Mouse (Mus musculus): Measurements from ENCODE around the gene Neurl1a. TPM values are rescaled to one million over a fixed set of nuclear protein-coding genes. Genes with fewer than 3 reads are reported as not detected.
"Not testable (repeated sequence)": the region's sequence is repeated elsewhere in the genome, so short reads cannot be mapped to it uniquely, and the experiment has no call there.

Neurl1a gene
- 2.2 and 2.6 TPM in 2 replicates for polyA plus RNA-seq (2016; fragmentation: Nextera tagmentation; extraction: Ambion mirVana)

DNA sequence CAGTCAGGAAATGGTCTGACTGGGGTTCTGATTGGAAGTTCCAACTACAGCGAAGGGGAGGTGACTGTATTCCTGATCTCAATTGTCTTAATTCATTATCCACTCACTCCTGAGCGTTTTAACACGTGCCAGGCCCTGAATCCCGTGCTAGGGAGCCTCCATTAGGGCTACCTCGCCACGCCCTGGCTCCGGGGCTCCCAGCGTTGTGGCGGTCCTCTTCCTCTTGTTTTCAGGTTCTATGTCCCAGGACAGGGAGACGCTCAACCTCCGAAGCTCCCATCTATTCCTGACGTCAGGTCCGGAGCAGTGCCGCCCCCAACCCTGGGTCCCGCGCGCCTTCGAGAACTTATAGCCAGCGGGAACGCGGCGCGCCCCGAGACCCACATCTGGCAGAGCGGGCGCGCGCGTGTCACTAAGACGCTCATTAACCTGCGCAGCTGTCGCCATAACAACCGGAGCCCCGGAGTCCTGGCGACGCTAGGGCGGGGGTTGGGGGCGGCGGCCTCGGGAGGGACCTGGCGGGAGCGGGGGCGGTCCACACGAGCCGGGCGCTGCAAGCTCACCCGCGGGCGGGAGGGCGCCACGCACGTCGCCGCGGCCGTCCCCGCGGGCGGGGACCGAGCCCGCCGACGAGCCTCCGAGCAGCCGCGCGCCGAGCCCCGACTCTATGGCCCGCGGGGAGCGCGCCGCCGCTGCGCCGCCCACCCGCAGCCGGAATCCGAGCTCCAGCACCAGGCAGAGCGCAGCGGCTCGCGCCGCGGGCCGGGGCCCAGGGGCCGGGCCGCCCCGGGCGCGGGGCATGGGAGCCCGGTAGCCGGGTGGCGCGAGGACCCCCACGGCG, at the start of gene Neurl1a:
Gene Neurl1a, plus strand, starts transcription at position 390 of the 841 bp plus-strand sequence.
- Histone ChIP-seq H3K27ac (no peak within 1 kb of the TSS), H3K36me3 (no peaks in the 10 kb centered on the region), H3K4me2 (peak within 1 kb of the TSS; percentile 79), H3K4me1 (peaks cover 9% of the 10 kb centered on the region; the same call in 1 of the 2 replicates), H3K9me3 (replicated peaks) (no peaks in the 10 kb centered on the region), H3K27me3 (replicated peaks) (peaks cover 82% of the 10 kb centered on the region), H3K9ac (peak within 1 kb of the TSS; percentile 38; the same call in 1 of the 2 replicates), H3K4me3 (peak within 1 kb of the TSS; percentile 59)
- WGBS (ENCODE audit: insufficient replicate concordance) = under 1% methylated on average over 82 of the region's 98 CpGs
- peak; percentile 27; the same call in 1 of the 2 replicates for ATAC-seq

DNA sequence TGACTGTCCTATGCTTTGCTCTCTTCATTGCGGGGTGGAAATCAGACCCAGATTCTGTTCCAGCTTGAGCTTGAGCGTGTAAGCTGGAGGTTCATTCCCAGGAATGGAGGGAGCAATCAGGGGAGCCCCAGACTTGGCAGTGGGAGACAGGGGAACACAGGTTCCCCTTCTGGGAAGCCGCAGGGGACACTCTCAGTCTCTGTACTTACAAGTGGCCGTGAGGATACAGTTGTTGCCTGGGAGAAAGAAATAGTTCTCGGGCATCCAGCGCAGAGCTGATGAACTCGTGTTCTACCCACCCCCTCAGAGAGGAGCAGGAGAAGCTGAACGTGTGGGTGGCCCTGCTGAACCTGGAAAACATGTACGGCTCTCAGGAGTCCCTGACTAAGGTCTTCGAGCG, 49.8 kb upstream of the Neurl1a start:
- Histone ChIP-seq H3K27me3 (replicated peaks) (no peaks in the 10 kb centered on the region), H3K4me2 (no peak overlapping the region), H3K4me1 (peaks cover 11% of the 10 kb centered on the region; the same call in 1 of the 2 replicates), H3K27ac (no peak overlapping the region), H3K9me3 (replicated peaks) (no peaks in the 10 kb centered on the region), H3K9ac (no peak overlapping the region), H3K36me3 (peaks cover 96% of the 10 kb centered on the region), H3K4me3 (no peak overlapping the region)
- 83% methylated on average over 11 of the region's 11 CpGs for WGBS (ENCODE audit: insufficient replicate concordance)
- no peak for ATAC-seq

DNA sequence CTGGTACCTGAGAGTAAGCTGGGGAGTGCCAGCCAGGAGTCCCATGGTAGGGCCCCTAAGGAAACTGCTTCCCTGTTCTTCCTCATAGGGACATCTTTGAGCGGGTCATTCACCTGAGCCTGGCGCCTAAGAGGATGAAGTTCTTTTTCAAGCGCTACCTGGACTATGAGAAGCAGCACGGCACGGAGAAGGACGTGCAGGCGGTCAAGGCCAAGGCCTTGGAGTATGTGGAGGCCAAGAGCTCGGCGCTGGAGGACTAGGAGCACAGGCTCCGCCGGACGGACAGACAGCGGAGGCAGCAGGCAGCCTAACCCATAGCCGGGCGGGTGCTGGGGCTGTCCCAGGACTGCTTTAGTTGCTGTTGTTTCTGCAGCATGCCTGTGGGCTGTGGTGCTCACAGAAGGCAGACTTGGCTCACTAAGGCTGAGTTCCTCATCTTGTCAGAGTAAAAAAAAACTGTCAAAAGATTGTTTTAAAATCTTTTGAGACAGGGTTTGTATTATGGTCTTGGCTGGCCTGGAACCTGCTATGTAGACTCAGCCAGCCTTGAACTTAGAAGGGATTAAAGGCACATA, 48.0 kb upstream of the Neurl1a start:
- Histone ChIP-seq H3K9ac (no peak overlapping the region), H3K27ac (no peak overlapping the region), H3K4me3 (no peak overlapping the region), H3K4me1 (peaks cover 12% of the 10 kb centered on the region; the same call in 1 of the 2 replicates), H3K4me2 (no peak overlapping the region), H3K9me3 (replicated peaks) (no peaks in the 10 kb centered on the region), H3K27me3 (replicated peaks) (no peaks in the 10 kb centered on the region), H3K36me3 (peaks cover 85% of the 10 kb centered on the region)
- 86% methylated on average over 15 of the region's 15 CpGs for WGBS (ENCODE audit: insufficient replicate concordance)
- no peak for ATAC-seq

DNA sequence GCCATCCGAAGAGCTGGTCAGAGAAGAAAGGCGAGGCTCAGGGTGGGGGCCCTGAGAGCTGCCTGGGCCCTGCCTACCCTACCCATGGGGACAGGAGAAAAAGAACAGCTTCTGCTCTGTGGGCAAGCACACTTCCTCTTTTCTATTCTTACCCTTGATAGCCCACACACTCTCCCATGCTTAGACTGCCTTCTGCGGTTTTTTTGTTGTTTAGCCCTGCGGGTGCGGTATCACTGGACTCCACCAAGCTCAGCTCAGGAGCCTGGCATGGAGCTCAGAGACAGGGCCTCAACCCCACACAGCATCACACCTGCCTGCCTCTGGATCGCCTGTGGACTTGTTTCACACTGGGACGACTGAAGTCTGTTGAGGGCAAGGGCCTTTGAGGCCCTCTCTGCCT, 45.5 kb upstream of the Neurl1a start:
- no peaks in the 10 kb centered on the region for H3K9me3 ChIP-seq (replicated peaks)
- peaks cover 10% of the 10 kb centered on the region for H3K27me3 ChIP-seq (replicated peaks)
- ATAC-seq = peak; percentile 43; the same call in 1 of the 2 replicates
- H3K27ac ChIP-seq = no peak overlapping the region
- H3K36me3 ChIP-seq = peaks cover 59% of the 10 kb centered on the region
- 20% methylated on average over 7 of the region's 7 CpGs for WGBS (ENCODE audit: insufficient replicate concordance)
- no peak overlapping the region for H3K4me3 ChIP-seq
- H3K9ac ChIP-seq = no peak overlapping the region
- peaks cover 36% of the 10 kb centered on the region for H3K4me1 ChIP-seq
- no peak overlapping the region for H3K4me2 ChIP-seq

DNA sequence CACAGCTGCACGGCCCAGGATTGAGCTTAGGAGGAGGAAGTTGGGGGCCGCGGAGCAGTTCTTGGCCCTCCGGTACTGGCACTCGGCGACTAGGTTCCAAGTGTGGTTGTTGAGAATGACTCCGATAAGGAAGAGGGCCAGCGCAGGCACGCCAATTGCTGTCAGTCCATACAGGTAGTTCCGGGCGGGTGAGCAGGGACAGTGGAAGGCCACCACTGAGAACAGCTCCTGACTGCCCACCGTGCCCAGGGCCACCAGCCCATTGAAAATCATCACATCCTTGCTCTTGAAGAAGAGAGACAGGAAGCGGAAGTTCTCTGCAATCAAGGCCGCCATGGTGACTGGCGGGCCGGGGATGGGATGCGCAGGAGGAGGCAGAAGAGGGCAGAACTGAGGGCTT, 43.1 kb upstream of the Neurl1a start:
- Histone ChIP-seq H3K4me1 (peaks cover 41% of the 10 kb centered on the region), H3K9me3 (replicated peaks) (no peaks in the 10 kb centered on the region), H3K27me3 (replicated peaks) (peaks cover 23% of the 10 kb centered on the region), H3K36me3 (peaks cover 35% of the 10 kb centered on the region), H3K27ac (no peak overlapping the region), H3K4me3 (no peak overlapping the region), H3K4me2 (no peak overlapping the region), H3K9ac (no peak overlapping the region)
- ATAC-seq = no peak
- WGBS (ENCODE audit: insufficient replicate concordance) = 74% methylated on average over 17 of the region's 17 CpGs

DNA sequence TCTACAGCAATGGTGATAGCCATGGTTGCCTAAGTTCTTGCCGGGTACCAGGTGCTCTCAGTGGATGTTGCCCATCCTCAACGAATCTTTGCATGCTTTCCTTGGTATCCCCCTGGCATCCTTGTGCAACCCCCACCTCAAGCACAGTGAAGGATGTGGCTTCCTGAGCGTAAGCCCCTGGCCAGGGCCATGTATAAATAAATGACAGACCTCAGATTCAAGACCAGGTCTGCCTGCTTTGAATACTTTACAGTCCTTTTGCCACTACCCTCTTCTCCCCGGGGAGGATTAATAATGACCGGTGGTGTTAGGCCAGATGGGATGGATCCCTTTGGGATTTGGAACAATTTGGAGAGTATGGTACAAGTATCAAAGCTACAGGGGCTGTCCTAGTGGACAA, 42.5 kb upstream of the Neurl1a start:
- 82% methylated on average over 5 of the region's 5 CpGs for WGBS (ENCODE audit: insufficient replicate concordance)
- H3K4me3 ChIP-seq = no peak overlapping the region
- peaks cover 29% of the 10 kb centered on the region for H3K36me3 ChIP-seq
- no peak for ATAC-seq
- no peak overlapping the region for H3K9ac ChIP-seq
- H3K9me3 ChIP-seq (replicated peaks) = no peaks in the 10 kb centered on the region
- peaks cover 29% of the 10 kb centered on the region for H3K27me3 ChIP-seq (replicated peaks)
- H3K4me2 ChIP-seq = no peak overlapping the region
- no peak overlapping the region for H3K27ac ChIP-seq
- H3K4me1 ChIP-seq = peaks cover 41% of the 10 kb centered on the region

DNA sequence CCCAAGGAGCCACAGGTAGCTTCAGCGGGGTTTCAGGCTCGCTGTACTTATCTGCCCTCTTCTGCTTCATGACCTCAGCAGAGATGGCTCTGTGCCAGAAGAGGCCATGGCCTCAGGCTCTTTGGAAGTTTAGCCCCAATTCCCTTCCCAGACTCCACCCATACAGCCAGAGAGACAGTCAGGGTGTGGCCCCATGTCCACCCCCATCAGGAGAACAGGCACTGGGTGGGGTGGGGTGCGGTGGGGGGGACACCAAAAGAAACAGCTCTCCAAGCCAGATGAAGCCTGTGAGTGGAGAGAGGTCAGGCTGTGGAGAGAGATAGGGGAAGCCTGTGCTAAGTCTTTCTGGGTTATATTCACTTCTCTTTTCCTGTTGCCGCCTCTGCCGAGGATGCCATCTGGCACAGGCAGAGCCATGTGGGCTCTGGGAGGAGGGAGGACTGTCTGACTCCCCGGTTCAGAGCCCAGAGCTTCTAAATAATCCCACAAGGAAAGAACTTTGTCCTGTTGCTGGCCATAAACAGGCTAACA, 41.5 kb upstream of the Neurl1a start:
- 0 out of 2 replicates have a peak, but pooled peaks have one; percentile 22 for ATAC-seq
- H3K9me3 ChIP-seq (replicated peaks) = no peaks in the 10 kb centered on the region
- peaks cover 20% of the 10 kb centered on the region for H3K36me3 ChIP-seq
- peak overlapping the region; percentile 59; the same call in 1 of the 2 replicates for H3K9ac ChIP-seq
- H3K4me1 ChIP-seq = peaks cover 41% of the 10 kb centered on the region
- peak overlapping the region; percentile 66; the same call in 1 of the 2 replicates for H3K27ac ChIP-seq
- WGBS (ENCODE audit: insufficient replicate concordance) = 6% methylated on average over 6 of the region's 6 CpGs
- peak overlapping the region; percentile 63 for H3K4me2 ChIP-seq
- peak overlapping the region; percentile 46 for H3K4me3 ChIP-seq
- peaks cover 29% of the 10 kb centered on the region for H3K27me3 ChIP-seq (replicated peaks)

DNA sequence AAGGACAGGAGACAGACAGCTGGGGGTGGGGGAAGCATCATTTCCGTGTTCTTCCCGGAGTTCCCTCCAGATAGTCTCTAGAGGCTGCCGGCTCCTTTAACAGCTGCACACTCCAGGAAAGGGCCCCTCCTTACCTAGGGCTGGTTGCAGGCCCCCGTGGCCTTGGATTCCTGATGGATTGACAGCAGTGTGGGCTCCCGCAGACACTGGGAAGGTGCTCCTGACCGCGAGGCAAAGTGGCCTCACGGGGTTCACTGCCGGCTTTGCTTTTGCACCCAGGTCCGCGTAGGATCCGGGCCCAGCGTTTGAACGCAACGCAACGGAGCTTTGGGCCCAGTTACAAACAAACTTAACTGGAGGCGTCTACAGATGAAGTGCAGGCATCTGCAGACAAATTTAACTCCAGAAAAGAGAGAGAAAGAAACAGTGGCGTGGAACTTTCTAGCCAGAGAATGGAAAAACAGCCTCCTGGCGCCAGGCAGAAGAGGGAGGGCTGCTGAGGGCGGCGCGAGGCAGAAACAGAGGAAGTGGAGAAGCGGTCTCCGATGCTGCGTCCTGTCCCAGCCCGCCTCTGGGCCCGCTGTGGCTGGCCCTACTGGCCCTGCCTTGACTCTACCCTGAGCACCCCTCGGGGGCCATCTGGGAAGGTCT, 40.7 kb upstream of the Neurl1a start, which contains the start of gene Calhm2:
Gene Calhm2, minus strand, starts transcription at position 524 of the 651 bp plus-strand sequence.
- Histone ChIP-seq H3K36me3 (peaks cover 12% of the 10 kb centered on the region), H3K27me3 (replicated peaks) (peaks cover 29% of the 10 kb centered on the region), H3K27ac (peak within 1 kb of the TSS; percentile 66), H3K4me2 (peak within 1 kb of the TSS; percentile 63), H3K9ac (peak within 1 kb of the TSS; percentile 59), H3K9me3 (replicated peaks) (no peaks in the 10 kb centered on the region), H3K4me3 (peak within 1 kb of the TSS; percentile 46), H3K4me1 (peaks cover 40% of the 10 kb centered on the region)
- no peak for ATAC-seq
- WGBS (ENCODE audit: insufficient replicate concordance) = 2% methylated on average over 28 of the region's 28 CpGs

DNA sequence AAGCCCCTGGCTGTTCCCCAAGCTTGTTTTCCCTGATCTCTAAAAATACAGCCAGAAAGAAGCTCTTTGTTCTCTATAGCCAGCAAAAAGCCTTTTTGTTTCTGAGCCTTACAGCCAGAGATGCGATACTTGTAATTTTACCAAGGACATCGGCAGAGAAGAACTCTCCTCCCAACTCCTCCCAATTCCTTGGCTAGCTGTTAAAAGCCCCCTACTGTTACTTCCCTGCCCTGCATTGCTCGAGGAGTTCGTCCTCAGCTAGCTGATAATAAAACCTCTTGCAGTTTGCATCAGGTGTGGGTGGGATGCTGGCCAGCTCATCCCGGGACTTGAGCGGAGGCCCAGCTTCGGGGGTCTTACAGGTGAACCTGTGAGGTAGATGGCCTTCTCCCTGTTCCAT, 39.0 kb upstream of the Neurl1a start:
- H3K27me3 ChIP-seq (replicated peaks) = peaks cover 37% of the 10 kb centered on the region
- ATAC-seq; H3K27ac ChIP-seq; H3K36me3 ChIP-seq; H3K9me3 ChIP-seq (replicated peaks); H3K9ac ChIP-seq; H3K4me2 ChIP-seq; H3K4me3 ChIP-seq: not testable (repeated sequence)
- WGBS (ENCODE audit: insufficient replicate concordance) = 36% methylated on average over 7 of the region's 7 CpGs
- H3K4me1 ChIP-seq = peaks cover 31% of the 10 kb centered on the region

DNA sequence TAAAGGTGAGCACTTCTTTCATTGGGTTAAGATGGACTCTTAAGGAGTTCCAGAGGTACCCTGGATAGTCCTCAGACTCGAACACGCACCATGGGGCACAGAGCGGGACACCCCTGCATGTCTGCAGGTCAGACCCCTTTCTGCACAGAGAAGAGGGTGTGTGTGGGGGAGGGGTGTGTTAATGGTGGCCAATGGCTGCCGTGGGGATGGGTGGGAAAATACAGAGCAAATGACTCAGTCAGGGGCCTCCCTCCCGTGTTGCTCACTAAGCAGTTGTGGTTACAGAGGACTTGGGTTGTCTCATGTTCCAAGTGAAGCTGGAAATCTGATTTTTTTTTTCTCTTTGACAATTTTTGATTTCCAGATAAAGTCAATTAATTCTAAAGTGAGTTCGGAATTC, 36.2 kb upstream of the Neurl1a start:
- Histone ChIP-seq H3K27ac (no peak overlapping the region), H3K27me3 (replicated peaks) (peaks cover 33% of the 10 kb centered on the region), H3K36me3 (no peaks in the 10 kb centered on the region), H3K4me1 (peaks cover 11% of the 10 kb centered on the region), H3K4me2 (no peak overlapping the region), H3K9me3 (replicated peaks) (no peaks in the 10 kb centered on the region), H3K4me3 (no peak overlapping the region), H3K9ac (no peak overlapping the region)
- 52% methylated on average over 6 of the region's 6 CpGs for WGBS (ENCODE audit: insufficient replicate concordance)
- no peak for ATAC-seq

DNA sequence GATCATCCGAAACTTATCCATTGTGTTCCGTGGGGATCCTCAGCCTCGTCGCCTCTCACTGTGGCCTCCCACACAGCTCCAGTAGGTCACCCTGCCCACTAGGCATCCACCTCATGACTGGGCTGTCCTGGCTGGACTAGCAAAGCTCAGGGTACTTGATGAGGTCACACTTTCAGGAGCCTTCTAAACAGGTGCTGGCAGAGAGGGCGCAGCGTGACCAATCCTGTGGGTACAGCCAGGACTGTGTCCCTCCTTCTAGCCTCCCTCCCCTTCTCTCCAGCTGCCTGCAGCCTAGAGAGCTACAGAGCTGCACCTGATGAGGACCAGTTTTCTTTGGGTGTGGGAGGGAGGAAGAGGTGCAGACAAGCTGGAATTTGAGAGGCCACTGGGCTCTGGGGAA, 34.5 kb upstream of the Neurl1a start, which contains the start of gene Calhm1:
Gene Calhm1, minus strand, starts transcription at position 101 of the 400 bp plus-strand sequence.
- Histone ChIP-seq H3K9ac (no peak within 1 kb of the TSS), H3K27me3 (replicated peaks) (peaks cover 28% of the 10 kb centered on the region), H3K4me1 (no peaks in the 10 kb centered on the region), H3K9me3 (replicated peaks) (no peaks in the 10 kb centered on the region), H3K4me3 (no peak within 1 kb of the TSS), H3K4me2 (no peak within 1 kb of the TSS), H3K27ac (no peak within 1 kb of the TSS), H3K36me3 (no peaks in the 10 kb centered on the region)
- ATAC-seq = no peak
- WGBS (ENCODE audit: insufficient replicate concordance) = 90% methylated on average over 6 of the region's 6 CpGs
